Mouse (Mus musculus): ENCODE data around the gene 4933409G03Rik. TPM values are rescaled to one million over a fixed set of nuclear protein-coding genes. Genes with fewer than 3 reads are reported as not detected.
"Not testable (repeated sequence)": the region's sequence is repeated elsewhere in the genome, so short reads cannot be mapped to it uniquely, and the experiment has no call there.

Gene 4933409G03Rik
- not detected in 2 replicates for polyA plus RNA-seq (2014; fragmentation: Nextera tagmentation; extraction: Ambion mirVana)

DNA sequence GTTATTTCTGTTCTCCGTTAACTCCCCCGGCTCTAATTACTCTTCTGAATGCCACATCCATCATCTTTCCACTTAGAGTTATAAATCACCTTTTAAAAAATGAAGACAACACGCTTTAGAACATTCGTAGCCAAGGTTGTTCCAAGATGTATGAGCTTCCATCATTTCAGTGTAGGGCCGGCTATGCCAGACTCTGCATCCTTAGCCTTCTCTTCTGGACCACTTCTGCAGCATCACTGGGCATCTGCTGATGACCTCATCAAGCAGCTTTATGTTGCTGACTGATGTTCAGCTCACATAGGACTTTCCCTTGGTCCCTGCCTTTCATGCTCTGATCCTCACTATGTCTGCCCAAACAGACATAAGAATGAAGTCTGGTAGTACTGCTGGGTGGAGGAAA is at the start of gene 4933409G03Rik:
4933409G03Rik (plus strand) TSS at position 301 of the 400 bp plus-strand sequence.
- no peak for ATAC-seq (replicated peaks; ENCODE audit: insufficient number of reproducible peaks, low FRiP score, low TSS enrichment)
- Histone ChIP-seq H3K4me1 (ENCODE audit: control insufficient read depth, insufficient read depth, low read length) (no peaks in the 10 kb centered on the region), H3K4me3 (ENCODE audit: low read depth, low read length) (no peak within 1 kb of the TSS), H3K9ac (ENCODE audit: low read depth, low read length) (no peak within 1 kb of the TSS), H3K36me3 (ENCODE audit: control insufficient read depth, insufficient read depth, low read length) (no peaks in the 10 kb centered on the region), H3K27me3 (ENCODE audit: control insufficient read depth, insufficient read depth, low read length) (no peaks in the 10 kb centered on the region), H3K9me3 (replicated peaks; ENCODE audit: control insufficient read depth, low read length) (no peaks in the 10 kb centered on the region), H3K4me2 (no peak within 1 kb of the TSS), H3K27ac (ENCODE audit: low read depth, low read length) (no peak within 1 kb of the TSS)
- 77% methylated on average over 5 of the region's 5 CpGs for WGBS (ENCODE audit: insufficient replicate concordance)

- no peaks in the 10 kb centered on the region for H3K27me3 ChIP-seq (ENCODE audit: control insufficient read depth, insufficient read depth, low read length)
- no peak overlapping the region for H3K4me2 ChIP-seq
- WGBS (ENCODE audit: insufficient replicate concordance): 49% methylated on average over 2 of the region's 2 CpGs
- H3K9ac ChIP-seq (ENCODE audit: low read depth, low read length): no peak overlapping the region
- H3K9me3 ChIP-seq (replicated peaks; ENCODE audit: control insufficient read depth, low read length): no peaks in the 10 kb centered on the region
- no peaks in the 10 kb centered on the region for H3K4me1 ChIP-seq (ENCODE audit: control insufficient read depth, insufficient read depth, low read length)
- H3K27ac ChIP-seq (ENCODE audit: low read depth, low read length): no peak overlapping the region
- no peaks in the 10 kb centered on the region for H3K36me3 ChIP-seq (ENCODE audit: control insufficient read depth, insufficient read depth, low read length)
- no peak overlapping the region for H3K4me3 ChIP-seq (ENCODE audit: low read depth, low read length)
- no peak for ATAC-seq (replicated peaks; ENCODE audit: insufficient number of reproducible peaks, low FRiP score, low TSS enrichment)
These were observed 38.0 kb upstream of the 4933409G03Rik start for GRCm38 (mm10) chr2:68544190-68544589.

GRCm38 (mm10) chr2:68560821-68561220 is 21.4 kb upstream of the 4933409G03Rik start:
- Histone ChIP-seq H3K9me3 (replicated peaks; ENCODE audit: control insufficient read depth, low read length) (no peaks in the 10 kb centered on the region), H3K4me3 (ENCODE audit: low read depth, low read length) (no peak overlapping the region), H3K4me1 (ENCODE audit: control insufficient read depth, insufficient read depth, low read length) (no peaks in the 10 kb centered on the region), H3K4me2 (no peak overlapping the region), H3K36me3 (ENCODE audit: control insufficient read depth, insufficient read depth, low read length) (no peaks in the 10 kb centered on the region), H3K9ac (ENCODE audit: low read depth, low read length) (no peak overlapping the region), H3K27me3 (ENCODE audit: control insufficient read depth, insufficient read depth, low read length) (no peaks in the 10 kb centered on the region), H3K27ac (ENCODE audit: low read depth, low read length) (no peak overlapping the region)
- 50% methylated on average over 4 of the region's 4 CpGs for WGBS (ENCODE audit: insufficient replicate concordance)
- ATAC-seq (replicated peaks; ENCODE audit: insufficient number of reproducible peaks, low FRiP score, low TSS enrichment): no peak

GRCm38 (mm10) chr2:68563331-68563730 is 18.9 kb upstream of the 4933409G03Rik start:
- H3K4me2 ChIP-seq: no peak overlapping the region
- H3K4me3 ChIP-seq (ENCODE audit: low read depth, low read length): no peak overlapping the region
- H3K27me3 ChIP-seq (ENCODE audit: control insufficient read depth, insufficient read depth, low read length): no peaks in the 10 kb centered on the region
- no peaks in the 10 kb centered on the region for H3K9me3 ChIP-seq (replicated peaks; ENCODE audit: control insufficient read depth, low read length)
- no peak overlapping the region for H3K27ac ChIP-seq (ENCODE audit: low read depth, low read length)
- H3K4me1 ChIP-seq (ENCODE audit: control insufficient read depth, insufficient read depth, low read length): no peaks in the 10 kb centered on the region
- no peak overlapping the region for H3K9ac ChIP-seq (ENCODE audit: low read depth, low read length)
- no peak for ATAC-seq (replicated peaks; ENCODE audit: insufficient number of reproducible peaks, low FRiP score, low TSS enrichment)
- 18% methylated on average over 3 of the region's 3 CpGs for WGBS (ENCODE audit: insufficient replicate concordance)
- no peaks in the 10 kb centered on the region for H3K36me3 ChIP-seq (ENCODE audit: control insufficient read depth, insufficient read depth, low read length)

- no peaks in the 10 kb centered on the region for H3K4me1 ChIP-seq (ENCODE audit: control insufficient read depth, insufficient read depth, low read length)
- no peak overlapping the region for H3K27ac ChIP-seq (ENCODE audit: low read depth, low read length)
- ATAC-seq (replicated peaks; ENCODE audit: insufficient number of reproducible peaks, low FRiP score, low TSS enrichment): no peak
- no peaks in the 10 kb centered on the region for H3K9me3 ChIP-seq (replicated peaks; ENCODE audit: control insufficient read depth, low read length)
- H3K27me3 ChIP-seq (ENCODE audit: control insufficient read depth, insufficient read depth, low read length): no peaks in the 10 kb centered on the region
- no peaks in the 10 kb centered on the region for H3K36me3 ChIP-seq (ENCODE audit: control insufficient read depth, insufficient read depth, low read length)
- H3K4me2 ChIP-seq: no peak overlapping the region
- no peak overlapping the region for H3K4me3 ChIP-seq (ENCODE audit: low read depth, low read length)
- 88% methylated on average over 15 of the region's 15 CpGs for whole genome bisulfite sequencing (ENCODE audit: insufficient replicate concordance)
- no peak overlapping the region for H3K9ac ChIP-seq (ENCODE audit: low read depth, low read length)
These were observed 13.9 kb upstream of the 4933409G03Rik start for GRCm38 (mm10) chr2:68568361-68568760.

- WGBS (ENCODE audit: insufficient replicate concordance): 20% methylated on average over 4 of the region's 4 CpGs
- no peak overlapping the region for H3K4me2 ChIP-seq
- H3K9me3 ChIP-seq (replicated peaks; ENCODE audit: control insufficient read depth, low read length): no peaks in the 10 kb centered on the region
- no peaks in the 10 kb centered on the region for H3K36me3 ChIP-seq (ENCODE audit: control insufficient read depth, insufficient read depth, low read length)
- ATAC-seq (replicated peaks; ENCODE audit: insufficient number of reproducible peaks, low FRiP score, low TSS enrichment): no peak
- no peak overlapping the region for H3K9ac ChIP-seq (ENCODE audit: low read depth, low read length)
- H3K4me1 ChIP-seq (ENCODE audit: control insufficient read depth, insufficient read depth, low read length): no peaks in the 10 kb centered on the region
- H3K27me3 ChIP-seq (ENCODE audit: control insufficient read depth, insufficient read depth, low read length): no peaks in the 10 kb centered on the region
- H3K27ac ChIP-seq (ENCODE audit: low read depth, low read length): no peak overlapping the region
- H3K4me3 ChIP-seq (ENCODE audit: low read depth, low read length): no peak overlapping the region
These were observed 9.9 kb upstream of the 4933409G03Rik start for GRCm38 (mm10) chr2:68572340-68572739.

DNA sequence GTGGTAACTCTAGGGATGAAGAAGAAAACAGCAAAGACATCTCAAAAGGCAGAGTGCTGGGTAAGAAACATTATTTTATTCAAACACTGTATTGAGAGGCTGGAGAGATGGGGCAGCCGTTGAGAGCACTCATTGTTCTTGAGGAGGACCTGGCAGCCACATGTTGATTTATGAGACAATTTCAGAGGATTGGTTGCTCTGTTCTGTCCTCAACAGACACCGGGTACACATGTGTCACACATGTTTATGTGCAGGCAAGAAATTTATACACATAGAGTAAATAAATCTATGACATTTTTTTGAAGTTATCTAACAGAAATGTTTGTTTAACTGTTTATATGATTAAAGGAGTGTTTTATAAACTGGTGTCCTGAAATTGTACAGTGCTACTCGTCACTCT is 10.6 kb downstream of the 4933409G03Rik start:
- Histone ChIP-seq H3K4me2 (no peak overlapping the region), H3K4me1 (ENCODE audit: control insufficient read depth, insufficient read depth, low read length) (no peaks in the 10 kb centered on the region), H3K36me3 (ENCODE audit: control insufficient read depth, insufficient read depth, low read length) (no peaks in the 10 kb centered on the region), H3K27me3 (ENCODE audit: control insufficient read depth, insufficient read depth, low read length) (no peaks in the 10 kb centered on the region), H3K9ac (ENCODE audit: low read depth, low read length) (no peak overlapping the region), H3K4me3 (ENCODE audit: low read depth, low read length) (no peak overlapping the region), H3K9me3 (replicated peaks; ENCODE audit: control insufficient read depth, low read length) (no peaks in the 10 kb centered on the region), H3K27ac (ENCODE audit: low read depth, low read length) (no peak overlapping the region)
- 56% methylated on average over 3 of the region's 3 CpGs for WGBS (ENCODE audit: insufficient replicate concordance)
- no peak for ATAC-seq (replicated peaks; ENCODE audit: insufficient number of reproducible peaks, low FRiP score, low TSS enrichment)

DNA sequence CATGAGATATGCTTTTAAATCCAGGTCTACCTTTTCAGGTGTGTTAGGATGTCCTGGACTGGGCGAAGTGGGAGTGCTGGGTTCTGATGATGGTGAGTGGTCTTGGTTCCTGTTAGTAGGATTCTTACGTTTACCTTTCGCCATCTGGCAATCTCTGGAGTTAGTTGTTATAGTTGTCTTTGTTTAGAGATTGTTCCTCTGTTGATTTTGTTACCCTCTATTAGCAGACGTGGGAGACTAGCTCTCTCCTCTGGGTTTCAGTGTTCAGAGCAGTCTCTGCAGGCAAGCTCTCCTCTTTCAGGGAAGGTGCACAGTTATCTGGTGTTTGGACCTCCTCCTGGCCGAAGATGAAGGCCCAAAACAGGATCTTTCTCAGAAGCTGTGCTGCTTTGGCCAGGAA is 74.0 kb downstream of the 4933409G03Rik start, which contains the start of gene 4932414N04Rik:
4932414N04Rik (plus strand) TSS at position 301 of the 400 bp plus-strand sequence.
- not testable (repeated sequence) for H3K27me3 ChIP-seq (ENCODE audit: control insufficient read depth, insufficient read depth, low read length); H3K9me3 ChIP-seq (replicated peaks; ENCODE audit: control insufficient read depth, low read length); ATAC-seq (replicated peaks; ENCODE audit: insufficient number of reproducible peaks, low FRiP score, low TSS enrichment); H3K4me2 ChIP-seq; H3K9ac ChIP-seq (ENCODE audit: low read depth, low read length); H3K27ac ChIP-seq (ENCODE audit: low read depth, low read length); H3K4me1 ChIP-seq (ENCODE audit: control insufficient read depth, insufficient read depth, low read length); H3K4me3 ChIP-seq (ENCODE audit: low read depth, low read length); H3K36me3 ChIP-seq (ENCODE audit: control insufficient read depth, insufficient read depth, low read length)
- 31% methylated on average over 1 of the region's 5 CpGs for WGBS (ENCODE audit: insufficient replicate concordance)
